Mouse (Mus musculus): Measurements from ENCODE around the gene Hes2.

GRCm38 (mm10) chr4:152134507-152134906 is 24.2 kb upstream of the Hes2 start:
- TF ChIP-seq CTCF (IDR thresholded peaks at IDR 0.05; ENCODE audit: low read depth) (peak; percentile 86), EP300 (IDR thresholded peaks at IDR 0.05; ENCODE audit: low read depth) (no peak)

All from liver, postnatal 0 days (tissue).